Mouse (Mus musculus) testis, postnatal 10 days (tissue): ENCODE data around the gene Trir.

Experiments
- DNase-seq: peaks from one replicate; pipeline ENCODE4 v3.0.0; 2021; ENCODE audit warnings: low spot score

Gene Trir

DNA sequence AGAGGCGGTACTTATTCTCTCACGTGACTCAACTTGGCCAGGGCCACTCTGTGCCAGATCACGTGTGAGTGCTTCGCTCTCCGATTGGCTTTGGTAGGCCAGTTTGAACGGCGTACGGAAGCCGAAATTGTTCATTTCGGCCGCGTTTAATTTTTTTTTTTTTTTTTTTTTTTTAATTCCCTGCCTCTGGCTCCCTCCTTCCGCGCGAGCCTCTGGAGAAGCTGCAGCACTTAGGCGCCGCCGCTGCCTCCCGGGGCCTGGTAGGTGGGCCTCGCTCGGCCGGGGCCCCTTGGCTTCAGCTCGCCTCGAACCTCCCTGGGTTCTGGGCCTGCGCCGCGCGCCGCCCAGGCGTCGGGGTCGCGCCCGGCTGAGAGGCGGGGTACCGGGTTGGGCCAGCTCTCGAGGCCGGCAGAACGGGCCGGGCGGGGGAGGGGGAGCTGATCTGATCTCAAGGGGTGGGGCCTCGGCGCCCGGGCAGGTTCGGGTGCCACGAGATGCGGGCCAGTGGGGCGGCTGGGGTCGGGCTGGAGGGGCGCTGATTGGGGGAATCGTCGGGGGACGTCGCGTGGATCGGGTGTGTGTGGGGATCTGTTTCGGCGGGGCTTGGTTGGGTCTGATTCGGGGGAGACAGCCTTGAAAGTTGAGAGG is 10.2 kb downstream of the Trir start, which contains the start of gene Tnpo2:
Gene Tnpo2 (plus strand): TSS at position 198 of the 648 bp plus-strand sequence.
- DNase-seq, result peak; percentile 94

DNA sequence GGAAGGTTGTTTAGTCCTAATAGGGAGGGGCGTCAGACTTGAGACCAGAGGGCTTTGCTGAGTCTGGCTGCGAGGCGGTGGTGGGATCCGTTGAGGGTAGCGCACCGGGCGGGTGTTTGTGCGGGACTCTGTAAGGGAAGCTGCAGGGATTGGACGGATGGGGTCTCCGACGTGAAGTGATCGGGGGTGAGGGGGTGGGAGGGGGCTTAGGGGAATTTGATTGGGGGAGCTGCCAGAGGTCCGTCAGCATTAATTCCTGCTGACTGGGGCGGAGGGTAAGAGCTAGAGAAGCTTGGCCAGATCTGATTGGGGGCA is 10.7 kb downstream of the Trir start:
- no peak for DNase-seq

DNA sequence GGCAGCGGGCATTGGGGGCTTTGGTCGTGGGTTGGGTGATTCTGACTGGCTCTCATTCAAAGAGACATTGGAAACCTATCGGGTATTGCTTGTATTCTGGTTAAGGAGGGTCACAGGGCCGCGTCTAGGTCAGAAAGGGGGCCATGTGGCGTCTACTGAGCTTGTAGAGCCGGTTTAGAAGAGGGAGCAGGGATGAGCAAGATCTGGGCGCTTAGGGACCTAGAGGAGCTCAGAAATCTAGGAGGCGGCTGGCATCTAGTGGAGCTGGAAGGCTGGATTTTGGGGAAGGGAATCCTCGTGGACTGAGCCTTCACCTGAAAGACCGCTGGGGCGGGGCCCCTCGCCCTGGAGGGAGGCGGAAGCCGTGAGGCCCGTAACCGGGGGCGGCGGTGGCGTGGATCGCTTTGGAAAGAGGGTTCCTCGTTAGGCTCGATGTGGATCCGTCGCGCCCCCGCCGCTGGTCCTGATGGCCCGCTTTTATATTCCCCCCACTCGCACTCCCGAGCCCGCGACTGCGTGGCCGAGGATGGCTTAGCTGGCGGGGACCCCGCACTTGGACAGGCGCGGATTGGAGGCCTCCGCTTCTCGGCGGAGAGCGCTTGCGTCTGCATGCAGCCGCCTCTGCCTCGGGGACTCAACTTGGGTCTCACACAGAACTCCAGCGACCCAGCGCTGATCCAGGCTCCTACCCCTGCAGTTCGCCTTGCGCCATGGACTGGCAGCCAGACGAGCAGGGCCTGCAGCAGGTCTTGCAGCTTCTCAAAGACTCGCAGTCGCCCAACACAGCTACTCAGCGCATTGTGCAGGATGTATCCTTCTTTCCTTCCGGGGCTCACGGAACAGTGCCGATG is 11.3 kb downstream of the Trir start:
- peak; percentile 73 for DNase-seq

DNA sequence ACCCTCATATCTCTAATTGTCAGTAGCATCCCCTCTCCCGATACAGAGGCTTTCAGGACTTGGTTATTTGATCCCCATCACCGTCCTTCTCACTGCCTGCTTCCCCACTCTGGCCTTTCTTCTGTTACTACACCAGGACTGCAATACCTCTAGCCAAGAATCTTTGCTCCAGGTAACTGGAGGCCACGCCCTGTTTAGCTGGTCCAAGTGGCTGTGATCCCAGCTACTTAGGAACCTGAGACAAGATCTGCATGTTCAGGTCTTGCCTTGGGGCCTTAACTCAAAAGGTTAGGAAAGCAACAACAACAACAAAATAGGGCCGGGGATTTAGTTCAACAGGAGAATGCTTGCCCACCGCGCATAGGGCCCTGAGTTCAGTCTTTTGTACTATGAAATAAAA is 17.0 kb downstream of the Trir start:
- no peak for DNase-seq

DNA sequence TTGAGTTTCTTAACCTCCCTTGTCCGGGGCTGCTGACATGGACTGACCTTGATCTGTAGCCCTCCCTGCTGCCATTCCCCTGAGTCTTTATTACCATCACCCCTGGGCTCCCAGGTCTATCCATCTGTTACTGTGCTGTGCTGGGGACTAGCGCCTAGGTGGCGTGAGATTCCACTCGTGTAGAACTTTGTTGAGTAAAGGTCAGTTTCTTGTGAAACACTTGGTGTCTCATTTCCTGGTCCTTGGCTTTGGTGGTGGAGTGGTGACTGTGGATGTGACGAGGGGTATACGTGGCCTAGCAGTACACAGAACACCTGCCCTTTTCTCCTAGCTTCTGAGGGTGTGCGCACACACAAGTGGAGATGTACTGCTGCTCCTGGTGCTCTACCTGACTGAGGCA is 30.7 kb downstream of the Trir start:
- DNase-seq, result no peak

DNA sequence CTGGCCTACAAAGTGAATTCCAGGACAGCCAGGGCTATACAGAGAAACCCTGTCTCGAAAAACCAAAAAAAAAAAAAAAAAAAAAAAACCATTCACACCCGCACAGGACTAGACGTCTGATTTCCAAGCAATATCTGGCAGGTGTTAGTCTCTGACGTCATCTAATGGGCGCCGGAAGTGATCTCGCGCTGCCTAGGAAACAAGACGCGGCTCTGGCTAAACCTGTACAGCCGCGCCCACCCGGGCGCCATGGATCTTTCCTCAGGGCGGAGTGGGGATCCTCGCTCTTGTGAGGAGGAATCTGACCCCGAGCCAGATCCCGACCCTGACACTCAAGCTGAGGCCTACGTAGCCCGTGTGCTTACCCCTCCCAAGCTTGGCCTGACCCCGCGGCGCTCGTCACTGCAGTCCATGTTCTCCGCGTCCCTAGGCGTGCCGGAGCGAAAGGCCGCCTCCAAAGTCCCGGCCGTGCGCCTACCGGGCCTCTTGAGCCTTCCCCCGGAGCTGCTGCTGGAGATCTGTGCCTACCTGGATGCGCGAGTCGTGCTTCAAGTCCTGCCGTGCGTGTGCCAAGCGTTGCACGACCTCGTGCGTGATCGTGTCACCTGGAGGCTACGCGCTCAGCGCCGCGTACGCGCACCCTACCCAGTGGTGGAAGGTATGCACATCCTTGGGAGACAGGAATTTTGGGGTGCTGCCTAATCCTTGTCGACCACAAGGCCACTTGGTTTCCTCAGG is 33.4 kb downstream of the Trir start, which contains the start of gene Fbxw9:
Gene Fbxw9 (plus strand): TSS at position 177 of the 738 bp plus-strand sequence.
- peak; percentile 92 for DNase-seq

DNA sequence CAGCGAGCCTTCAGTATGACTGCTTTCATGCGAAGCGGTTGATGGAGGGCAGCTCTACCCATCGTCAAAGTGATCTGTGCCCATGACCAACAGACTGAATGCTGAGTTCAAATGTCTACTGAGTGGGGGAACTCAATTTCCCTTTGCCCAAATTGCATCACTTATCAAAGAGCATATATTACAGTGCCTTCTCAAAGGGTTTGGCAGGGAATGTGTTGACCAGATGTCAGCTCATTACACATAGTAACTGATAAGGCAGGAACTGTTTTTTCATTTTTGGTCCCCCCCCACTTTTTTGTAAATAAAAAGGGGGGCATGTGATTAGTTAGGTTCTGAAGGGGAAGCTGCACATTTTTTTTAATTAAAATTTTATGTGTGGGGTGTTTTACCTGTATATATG is 36.0 kb downstream of the Trir start:
- no peak for DNase-seq

DNA sequence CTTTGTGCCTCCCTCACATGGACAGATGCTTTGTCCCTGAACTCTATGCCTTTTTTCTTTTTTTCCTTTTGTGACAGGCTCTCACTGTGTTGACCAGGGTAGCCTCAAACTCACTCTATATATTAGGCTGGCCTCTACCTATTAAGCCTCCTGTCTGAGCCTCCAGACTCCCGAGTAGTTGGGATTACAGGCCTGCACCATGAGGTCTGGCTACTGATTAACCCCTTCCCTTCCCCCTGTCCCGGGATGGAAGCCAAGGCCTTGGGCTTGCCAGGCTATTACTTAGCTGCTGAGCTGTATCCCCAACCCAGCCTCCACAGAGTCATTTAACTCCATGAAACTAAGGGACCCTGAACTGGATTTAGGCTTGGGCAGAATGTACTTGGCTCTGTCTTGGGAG is 38.6 kb downstream of the Trir start:
- no peak for DNase-seq

DNA sequence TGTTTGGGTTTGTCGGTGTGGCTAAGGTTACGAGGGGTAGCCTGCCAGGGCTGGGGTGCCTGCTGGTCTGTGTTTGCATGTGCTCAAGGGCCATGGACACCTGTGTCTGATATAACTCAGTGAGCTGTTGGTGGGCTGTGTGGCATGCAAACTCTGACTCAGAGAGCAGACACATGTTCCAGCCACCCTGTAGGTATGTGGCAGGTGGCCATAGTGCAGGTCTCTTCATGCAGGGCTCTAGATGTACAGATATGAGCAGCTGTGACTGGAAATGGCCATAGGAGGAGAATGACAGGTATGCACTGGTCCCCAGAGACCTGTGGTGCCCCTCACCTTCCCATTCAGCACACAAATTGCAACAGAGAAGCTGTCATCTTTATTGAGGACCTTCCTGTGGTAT is 40.5 kb downstream of the Trir start:
- DNase-seq, result no peak

DNA sequence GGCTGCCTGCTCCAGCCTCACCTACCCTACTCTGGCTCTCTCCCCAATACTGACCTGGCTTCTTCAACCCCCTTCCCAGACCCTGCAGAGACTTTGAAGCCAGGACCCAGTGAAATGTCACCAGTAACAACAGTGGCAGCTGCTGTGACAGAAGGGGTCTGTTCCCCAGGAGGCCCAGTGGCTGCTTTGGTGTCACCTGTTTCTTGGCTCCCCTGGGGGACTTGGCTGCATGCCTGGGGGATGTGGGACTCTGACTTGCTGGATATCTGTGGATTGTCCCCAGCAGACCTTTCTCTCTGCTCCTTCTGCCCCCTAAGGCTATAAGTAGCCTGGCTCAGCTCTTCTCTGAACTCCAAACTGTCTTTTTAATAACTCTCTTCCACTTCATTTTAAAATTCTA is 41.4 kb downstream of the Trir start, which contains the start of gene Gm5741:
Gene Gm5741 (minus strand): TSS at position 1 of the 400 bp plus-strand sequence.
- DNase-seq, result no peak

DNA sequence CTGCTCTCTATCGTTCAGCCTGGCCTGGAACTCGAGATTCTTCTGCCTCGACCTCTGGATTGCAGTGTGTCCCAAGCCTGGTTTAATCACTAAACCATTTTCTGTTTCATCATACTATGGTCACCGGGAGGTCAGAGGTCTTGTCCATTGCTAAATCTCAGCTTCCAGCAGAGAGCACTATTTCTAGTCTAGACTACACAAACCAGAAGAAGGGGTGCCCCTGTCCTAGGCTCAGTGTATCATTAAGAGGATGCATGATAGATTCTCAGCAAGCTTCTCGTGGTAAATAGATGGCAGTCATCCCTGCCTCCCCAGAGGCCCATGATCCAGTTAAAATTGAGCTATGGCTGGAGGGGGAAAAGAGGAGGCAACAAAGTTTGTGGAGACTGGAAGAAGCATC is 44.4 kb downstream of the Trir start:
- no peak for DNase-seq

DNA sequence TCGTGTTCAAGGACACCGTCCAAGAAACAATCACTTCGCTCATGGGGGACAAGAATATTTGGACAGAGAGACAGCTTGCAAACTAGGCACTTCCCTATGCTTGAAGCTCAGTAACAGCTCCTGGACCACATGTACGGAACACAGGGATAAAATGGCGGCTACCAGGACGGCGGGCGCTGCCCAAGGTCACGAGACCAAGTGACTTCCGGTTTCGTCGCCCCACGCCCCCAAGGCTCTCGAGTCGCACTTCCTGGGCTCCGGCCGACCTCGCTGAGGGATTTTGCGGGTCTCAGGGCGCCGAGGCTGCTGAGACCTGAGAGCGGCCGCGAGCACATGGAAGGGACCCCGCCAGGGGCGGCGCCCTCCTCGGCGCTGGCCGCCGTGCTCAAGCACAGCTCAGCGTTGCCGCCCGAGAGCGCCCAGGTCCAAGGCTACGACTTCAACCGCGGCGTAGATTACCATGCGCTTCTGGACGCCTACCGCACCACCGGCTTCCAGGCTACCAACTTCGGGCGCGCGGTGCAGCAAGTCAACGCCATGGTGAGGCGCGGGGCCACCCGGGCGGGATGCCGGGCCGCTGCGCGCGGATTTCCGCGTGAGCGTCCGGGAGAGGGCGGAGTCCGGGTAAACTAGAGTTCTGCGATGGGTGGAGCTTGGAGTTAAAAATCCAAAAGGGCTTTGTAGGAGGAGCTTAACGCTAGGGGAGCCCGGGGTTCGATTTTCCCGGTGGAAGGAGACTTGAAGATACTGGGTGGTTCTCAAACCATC is 45.1 kb downstream of the Trir start, which contains the start of gene Dhps:
Gene Dhps (plus strand): TSS at position 244 of the 768 bp plus-strand sequence.
- peak; percentile 90 for DNase-seq

DNA sequence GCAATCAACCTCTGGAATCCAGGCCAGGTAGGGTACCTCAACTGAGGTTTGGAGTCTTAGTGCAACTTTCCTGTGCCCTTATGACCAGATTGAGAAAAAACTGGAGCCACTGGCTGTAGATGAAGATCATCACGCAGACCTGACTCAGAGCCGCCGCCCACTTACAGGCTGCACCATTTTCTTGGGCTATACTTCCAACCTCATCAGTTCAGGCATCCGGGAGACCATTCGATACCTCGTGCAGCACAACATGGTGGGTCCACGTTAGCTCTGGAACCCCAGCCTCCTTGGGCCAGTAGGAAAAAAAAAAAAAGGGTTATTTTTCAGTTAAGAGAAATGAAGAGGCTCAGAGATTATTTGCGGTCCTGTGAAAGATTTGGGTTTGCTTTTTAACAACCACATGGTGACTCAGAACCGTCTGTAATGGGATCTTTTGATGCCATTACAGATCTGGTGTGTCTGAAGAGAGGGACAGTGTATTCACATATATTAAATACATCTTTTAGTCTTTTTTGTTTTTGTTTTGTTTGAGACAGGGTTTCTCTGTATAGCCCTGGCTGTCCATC is 45.8 kb downstream of the Trir start:
- no peak for DNase-seq

DNA sequence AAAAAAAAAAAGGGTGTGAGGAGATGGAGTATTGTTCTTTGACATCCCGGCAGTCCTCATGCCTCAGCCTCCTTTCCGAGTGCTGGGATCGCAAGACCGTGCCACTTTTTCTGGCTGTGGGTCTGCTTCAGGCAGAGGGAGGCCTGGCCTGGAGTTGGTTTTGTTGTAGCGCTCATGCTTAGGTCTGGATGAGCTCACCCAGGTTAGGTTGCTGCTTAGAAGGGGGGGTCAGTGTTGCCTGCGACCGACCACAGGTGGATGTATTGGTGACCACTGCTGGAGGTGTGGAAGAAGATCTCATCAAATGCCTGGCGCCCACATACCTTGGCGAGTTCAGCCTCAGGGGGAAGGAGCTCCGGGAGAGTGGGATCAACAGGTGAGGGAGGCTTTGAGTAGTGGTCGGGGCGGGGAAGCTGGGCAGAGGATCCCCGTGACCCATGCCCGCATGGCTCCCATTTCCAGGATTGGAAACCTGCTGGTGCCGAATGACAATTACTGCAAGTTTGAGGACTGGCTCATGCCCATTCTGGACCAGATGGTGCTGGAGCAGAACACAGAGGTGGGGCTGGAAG is 46.5 kb downstream of the Trir start:
- DNase-seq, result no peak

DNA sequence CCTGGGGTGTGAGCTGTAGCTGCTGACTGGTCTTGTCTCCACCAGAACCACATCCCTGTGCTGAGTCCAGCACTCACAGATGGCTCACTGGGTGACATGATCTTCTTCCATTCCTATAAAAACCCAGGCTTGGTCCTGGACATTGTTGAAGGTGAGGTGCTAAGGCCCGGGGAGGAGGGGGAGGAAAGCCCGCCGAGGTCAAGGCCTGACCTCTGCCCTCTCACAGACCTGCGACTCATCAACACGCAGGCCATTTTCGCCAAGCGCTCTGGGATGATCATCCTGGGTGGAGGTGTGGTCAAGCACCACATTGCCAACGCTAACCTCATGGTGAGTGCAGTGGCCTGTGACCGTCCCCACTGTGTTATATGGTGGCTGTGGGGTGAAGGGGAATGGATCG is 47.5 kb downstream of the Trir start:
- DNase-seq, result no peak

DNA sequence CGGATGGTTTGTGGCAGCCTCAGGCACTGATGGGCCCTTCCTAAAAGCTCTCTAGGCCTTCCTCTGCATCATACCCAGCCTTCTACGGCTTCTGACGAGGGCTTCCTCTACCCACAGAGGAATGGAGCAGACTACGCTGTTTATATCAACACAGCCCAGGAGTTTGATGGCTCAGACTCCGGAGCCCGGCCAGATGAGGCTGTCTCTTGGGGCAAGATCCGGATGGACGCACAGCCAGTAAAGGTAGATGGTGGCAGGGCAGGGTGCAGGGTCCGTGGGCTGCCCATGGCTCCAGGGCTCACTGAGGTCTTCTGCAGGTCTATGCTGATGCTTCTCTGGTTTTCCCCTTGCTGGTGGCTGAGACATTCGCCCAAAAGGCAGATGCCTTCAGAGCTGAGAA is 48.0 kb downstream of the Trir start:
- DNase-seq, result no peak

DNA sequence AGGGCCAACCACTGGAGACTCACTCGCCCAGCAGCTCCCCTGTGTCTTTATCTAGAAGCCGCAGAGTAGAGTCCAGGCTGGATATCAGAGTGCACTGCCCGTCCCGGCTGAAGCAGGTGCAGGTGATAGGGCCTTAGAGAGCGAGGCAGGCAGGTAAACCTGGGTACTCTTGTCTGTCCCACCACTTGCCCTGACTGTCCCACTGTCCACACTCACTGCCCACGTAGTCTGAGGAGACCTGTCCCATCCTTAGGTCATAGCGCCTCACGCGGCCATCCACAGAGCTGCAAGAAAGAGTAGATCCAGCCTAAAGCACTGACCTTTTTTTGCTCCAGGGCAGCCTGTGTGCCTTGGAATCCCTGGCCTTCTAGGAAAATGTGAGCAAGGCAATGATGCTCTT is 49.4 kb downstream of the Trir start:
- peak; percentile 79 for DNase-seq

DNA sequence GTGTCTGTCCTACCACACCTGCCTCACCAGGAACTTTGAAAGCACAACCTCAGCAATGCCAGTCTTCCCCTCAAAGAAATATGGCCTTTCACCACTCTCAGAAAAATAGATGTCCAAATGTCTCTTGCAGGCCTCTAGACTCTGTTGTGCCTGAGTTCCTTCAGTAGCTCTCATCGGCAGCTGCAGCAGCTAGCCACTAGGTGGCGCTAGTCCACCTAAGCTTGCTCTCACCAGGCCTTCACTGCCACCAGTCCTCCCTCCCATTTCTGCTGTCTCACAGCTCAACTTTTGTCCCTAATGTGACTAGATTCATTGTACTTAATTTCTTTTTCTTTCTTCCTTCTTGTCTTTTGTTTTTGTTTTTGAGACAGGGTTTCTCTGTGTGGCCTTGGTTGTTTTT is 50.4 kb downstream of the Trir start:
- peak; percentile 79 for DNase-seq
